Mouse (Mus musculus) lung, embryonic 15.5 days (tissue): ENCODE measurements at regions not wholly inside any gene's neighbourhood (a gene's known extent, or its start where the extent isn't known, plus 50 kb on each side); places are given as distances from the start of the nearest gene placed in this dataset.

Source experiments
- ATAC-seq: fragments of 200-750 bp; cut with Nextera tagmentation; 2 replicates; pipeline ENCODE4 v1.8.0; 2017; ENCODE audit warnings: moderate number of reproducible peaks, borderline replicate concordance; ENCODE audit not compliant: low FRiP score, low TSS enrichment; ENCODE audit errors: extremely low read depth
- H3K27ac ChIP-seq: fragments of 300-500 bp; sonication (generic); 2 replicates; pipeline ENCODE4 v1.5.1; 2015; ENCODE audit warnings: moderate library complexity, mild to moderate bottlenecking, inconsistent platforms
- H3K27me3 ChIP-seq: fragments of 300-500 bp; sonication (generic); 2 replicates; pipeline ENCODE4 v1.6.1; 2015; ENCODE audit warnings: inconsistent platforms
- H3K36me3 ChIP-seq: fragments of 300-500 bp; sonication (generic); 2 replicates; pipeline ENCODE4 v1.6.1; 2015; ENCODE audit warnings: inconsistent platforms
- H3K4me1 ChIP-seq: fragments of 300-500 bp; sonication (generic); 2 replicates; pipeline ENCODE4 v1.6.1; 2015; ENCODE audit warnings: inconsistent platforms
- H3K4me2 ChIP-seq: fragments of 300-500 bp; sonication (generic); 2 replicates; pipeline ENCODE4 v1.6.1; 2015; ENCODE audit warnings: inconsistent platforms, mild to moderate bottlenecking, moderate library complexity
- H3K4me3 ChIP-seq: fragments of 300-500 bp; sonication (generic); 2 replicates; pipeline ENCODE4 v1.5.1; 2015; ENCODE audit warnings: mild to moderate bottlenecking, inconsistent platforms
- H3K9ac ChIP-seq: fragments of 300-500 bp; sonication (generic); 2 replicates; pipeline ENCODE4 v1.6.1; 2015; ENCODE audit warnings: inconsistent platforms
- H3K9me3 ChIP-seq: fragments of 300-500 bp; sonication (generic); 2 replicates; pipeline ENCODE4 v1.6.1; 2016; ENCODE audit warnings: inconsistent platforms
- WGBS: fragments of 180-500 bp; shearing (Covaris S2); methylation state at CpG from one replicate; pipeline ENCODE4 v1.1.7; 2015; 5-methylcytosine and 5-hydroxymethylcytosine counted together

DNA sequence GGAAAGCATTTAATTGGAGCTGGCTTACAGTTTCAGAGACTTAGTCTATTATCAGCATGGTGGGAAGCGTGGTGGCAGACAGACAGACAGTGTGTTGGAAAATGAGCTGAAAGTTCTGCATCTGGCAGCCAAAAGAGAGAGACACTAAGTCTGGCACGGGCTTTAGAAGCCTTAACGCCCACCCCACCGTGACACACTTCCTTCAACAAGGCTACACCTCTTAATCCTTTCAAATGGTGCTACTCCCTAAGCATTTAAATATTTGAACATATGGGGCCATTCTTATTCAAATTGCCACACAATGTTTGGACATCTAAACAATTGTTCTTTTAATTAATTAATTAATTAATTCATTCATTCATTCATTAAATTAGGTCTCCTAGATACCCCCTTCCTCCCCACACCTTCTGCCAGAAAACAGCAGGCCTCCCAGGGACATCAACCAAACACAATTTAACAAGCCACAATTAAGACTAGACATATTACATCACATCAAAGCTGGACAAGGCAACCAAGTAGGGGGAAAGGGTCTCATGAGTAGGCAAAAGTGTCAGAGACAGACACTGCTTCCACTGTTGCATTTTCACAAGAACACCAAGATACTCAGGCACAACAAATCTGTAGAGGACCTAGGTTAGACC is 135.4 kb upstream of the Ptbp2 start:
- Histone ChIP-seq H3K4me3 (no peak overlapping the region), H3K9ac (no peak overlapping the region), H3K4me1 (no peaks in the 10 kb centered on the region), H3K9me3 (no peaks in the 10 kb centered on the region), H3K4me2 (no peak overlapping the region), H3K36me3 (no peaks in the 10 kb centered on the region), H3K27ac (no peak overlapping the region), H3K27me3 (no peaks in the 10 kb centered on the region)
- WGBS = 77% methylated on average over 4 of the region's 4 CpGs
- ATAC-seq = no peak

DNA sequence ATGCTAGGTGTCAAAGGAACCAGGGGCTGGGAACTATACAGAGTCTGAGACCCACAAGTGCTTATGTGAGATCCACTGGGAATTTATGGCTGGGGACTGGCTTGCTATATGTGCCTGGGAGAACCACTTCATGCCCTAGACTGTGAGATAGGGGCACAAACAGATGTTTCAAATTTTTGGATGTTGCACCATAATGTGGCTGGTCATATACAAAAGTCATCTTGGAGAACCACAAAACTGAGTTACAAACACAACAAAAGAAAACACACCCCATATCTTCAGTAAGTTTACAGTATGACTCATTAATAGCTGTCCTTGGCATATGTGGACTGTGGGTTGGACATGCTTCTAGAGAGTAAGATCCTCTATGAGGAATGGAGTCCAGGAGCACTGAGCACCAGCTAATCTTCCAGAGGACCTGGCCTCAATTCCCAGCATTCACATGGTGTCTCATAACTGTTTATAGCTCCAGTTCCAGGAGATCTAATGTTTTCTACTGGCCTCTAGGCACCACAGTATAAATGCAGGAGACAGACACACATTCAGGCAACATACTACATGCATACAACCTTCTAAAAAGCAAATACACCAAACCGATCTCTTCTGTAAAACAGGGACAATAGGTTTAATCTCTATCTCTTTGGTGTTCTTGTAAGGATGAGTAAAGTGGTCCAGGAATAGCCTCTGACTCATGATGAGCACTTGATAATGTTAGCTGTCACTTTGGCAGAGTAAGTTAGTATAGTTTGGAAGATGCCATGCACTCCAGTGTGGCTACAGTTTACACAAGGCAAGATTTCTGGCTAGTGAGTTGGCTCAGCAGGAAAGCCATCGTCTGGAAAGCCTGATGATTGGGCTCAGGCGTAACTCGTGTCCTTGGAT is 132.0 kb upstream of the Ptbp2 start:
- Histone ChIP-seq H3K4me2 (no peak overlapping the region), H3K27ac (no peak overlapping the region), H3K9ac (no peak overlapping the region), H3K36me3 (no peaks in the 10 kb centered on the region), H3K4me1 (no peaks in the 10 kb centered on the region), H3K27me3 (no peaks in the 10 kb centered on the region), H3K4me3 (no peak overlapping the region), H3K9me3 (no peaks in the 10 kb centered on the region)
- 73% methylated on average over 4 of the region's 4 CpGs for WGBS
- no peak for ATAC-seq

DNA sequence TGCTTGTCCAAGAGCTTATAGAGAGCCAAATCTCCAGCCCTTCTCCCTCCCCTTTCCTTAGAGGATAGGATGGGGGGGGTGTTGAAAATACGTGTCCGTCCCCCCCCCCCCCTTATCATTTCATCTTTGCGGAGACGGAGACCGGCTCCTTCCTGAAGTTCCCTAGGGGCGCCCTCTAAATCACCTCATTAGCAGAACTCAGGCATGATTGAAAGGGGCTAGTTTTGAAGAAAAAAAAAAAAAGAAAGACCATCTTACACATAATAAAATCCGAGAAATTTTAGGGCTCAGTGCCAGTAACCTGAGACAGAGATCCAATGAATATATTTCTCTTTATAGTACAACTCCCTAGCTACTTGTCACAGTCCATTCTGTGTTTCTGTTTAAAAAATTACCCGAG is 127.3 kb upstream of the Ptbp2 start:
- H3K4me2 ChIP-seq = peak overlapping the region; percentile 26; the same call in 1 of the 2 replicates
- no peak overlapping the region for H3K9ac ChIP-seq
- H3K27ac ChIP-seq = no peak overlapping the region
- H3K4me3 ChIP-seq = no peak overlapping the region
- H3K9me3 ChIP-seq = no peaks in the 10 kb centered on the region
- peak; percentile 59; the same call in 1 of the 2 replicates for ATAC-seq
- 30% methylated on average over 7 of the region's 8 CpGs for WGBS
- no peaks in the 10 kb centered on the region for H3K4me1 ChIP-seq
- no peaks in the 10 kb centered on the region for H3K27me3 ChIP-seq
- H3K36me3 ChIP-seq = no peaks in the 10 kb centered on the region

DNA sequence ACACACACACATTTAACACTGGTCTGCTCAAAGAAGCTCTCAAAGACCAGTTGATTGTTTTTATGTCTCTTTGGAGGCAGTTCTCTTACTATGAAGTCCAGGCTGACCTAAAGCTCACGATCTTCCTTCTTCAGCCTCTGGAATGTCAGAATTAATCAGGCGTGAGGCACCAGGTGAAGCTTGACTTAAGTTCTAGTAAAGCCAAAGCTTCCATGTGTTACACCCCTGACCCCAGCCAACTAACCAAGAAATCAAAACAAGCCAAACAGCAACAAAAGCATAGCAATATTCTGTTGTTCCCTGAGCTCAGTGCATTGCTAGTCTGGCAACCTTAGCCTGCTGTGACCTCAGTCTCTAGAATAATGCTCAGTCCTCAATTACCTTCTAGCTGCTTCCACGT is 120.0 kb upstream of the Ptbp2 start:
- Histone ChIP-seq H3K36me3 (no peaks in the 10 kb centered on the region), H3K9ac (no peak overlapping the region), H3K27me3 (no peaks in the 10 kb centered on the region), H3K4me1 (no peaks in the 10 kb centered on the region), H3K4me2 (no peak overlapping the region), H3K4me3 (no peak overlapping the region), H3K27ac (no peak overlapping the region), H3K9me3 (no peaks in the 10 kb centered on the region)
- no peak for ATAC-seq
- WGBS = 78% methylated on average over 3 of the region's 3 CpGs

DNA sequence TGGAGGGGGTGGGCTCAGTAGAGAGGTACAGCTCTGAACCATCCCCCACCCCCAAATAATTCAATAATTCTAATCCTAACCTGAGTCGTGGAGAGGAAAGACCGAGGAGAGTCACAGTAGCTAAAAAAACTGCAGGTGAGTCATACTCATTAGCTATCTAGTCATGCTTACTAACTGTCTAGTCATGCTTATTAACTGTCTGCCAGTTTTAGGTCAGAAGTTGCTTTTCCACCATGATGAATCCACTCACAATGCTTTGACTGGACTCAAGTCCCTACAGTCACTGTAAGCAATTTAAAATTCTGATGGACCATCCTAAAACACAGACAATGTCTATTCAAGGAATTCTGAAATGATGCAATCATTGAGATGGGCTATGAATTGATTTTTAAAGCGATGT is 110.9 kb upstream of the Ptbp2 start:
- H3K9ac ChIP-seq = no peak overlapping the region
- peaks cover 17% of the 10 kb centered on the region for H3K4me1 ChIP-seq
- H3K27ac ChIP-seq = no peak overlapping the region
- no peaks in the 10 kb centered on the region for H3K27me3 ChIP-seq
- WGBS = 81% methylated on average over 3 of the region's 3 CpGs
- no peak overlapping the region for H3K4me3 ChIP-seq
- no peak for ATAC-seq
- no peaks in the 10 kb centered on the region for H3K36me3 ChIP-seq
- H3K9me3 ChIP-seq = no peaks in the 10 kb centered on the region
- no peak overlapping the region for H3K4me2 ChIP-seq

DNA sequence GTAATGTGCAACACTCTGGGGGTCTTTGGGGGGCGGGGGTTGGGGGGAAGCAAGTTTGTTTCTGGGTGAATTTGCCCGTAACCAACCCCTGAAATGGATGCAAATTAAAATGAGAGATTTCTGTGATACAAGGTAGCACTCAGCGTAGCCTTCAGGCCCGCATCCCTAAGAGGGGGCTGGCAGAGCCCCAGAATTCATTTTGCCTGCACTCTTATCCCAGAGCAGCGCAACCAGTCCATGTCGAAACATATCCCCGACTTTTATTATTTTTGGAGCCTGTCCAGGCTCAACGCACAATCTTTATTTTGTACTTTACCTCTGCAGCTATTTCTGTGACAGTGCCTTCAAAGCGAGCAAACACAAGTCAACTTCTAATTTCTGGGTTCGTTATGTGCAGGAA is 109.8 kb upstream of the Ptbp2 start:
- H3K4me2 ChIP-seq = peak overlapping the region; percentile 40
- peaks cover 17% of the 10 kb centered on the region for H3K4me1 ChIP-seq
- no peaks in the 10 kb centered on the region for H3K27me3 ChIP-seq
- H3K4me3 ChIP-seq = no peak overlapping the region
- no peak overlapping the region for H3K9ac ChIP-seq
- H3K36me3 ChIP-seq = no peaks in the 10 kb centered on the region
- ATAC-seq = no peak
- no peak overlapping the region for H3K27ac ChIP-seq
- H3K9me3 ChIP-seq = no peaks in the 10 kb centered on the region
- WGBS = 24% methylated on average over 10 of the region's 10 CpGs

DNA sequence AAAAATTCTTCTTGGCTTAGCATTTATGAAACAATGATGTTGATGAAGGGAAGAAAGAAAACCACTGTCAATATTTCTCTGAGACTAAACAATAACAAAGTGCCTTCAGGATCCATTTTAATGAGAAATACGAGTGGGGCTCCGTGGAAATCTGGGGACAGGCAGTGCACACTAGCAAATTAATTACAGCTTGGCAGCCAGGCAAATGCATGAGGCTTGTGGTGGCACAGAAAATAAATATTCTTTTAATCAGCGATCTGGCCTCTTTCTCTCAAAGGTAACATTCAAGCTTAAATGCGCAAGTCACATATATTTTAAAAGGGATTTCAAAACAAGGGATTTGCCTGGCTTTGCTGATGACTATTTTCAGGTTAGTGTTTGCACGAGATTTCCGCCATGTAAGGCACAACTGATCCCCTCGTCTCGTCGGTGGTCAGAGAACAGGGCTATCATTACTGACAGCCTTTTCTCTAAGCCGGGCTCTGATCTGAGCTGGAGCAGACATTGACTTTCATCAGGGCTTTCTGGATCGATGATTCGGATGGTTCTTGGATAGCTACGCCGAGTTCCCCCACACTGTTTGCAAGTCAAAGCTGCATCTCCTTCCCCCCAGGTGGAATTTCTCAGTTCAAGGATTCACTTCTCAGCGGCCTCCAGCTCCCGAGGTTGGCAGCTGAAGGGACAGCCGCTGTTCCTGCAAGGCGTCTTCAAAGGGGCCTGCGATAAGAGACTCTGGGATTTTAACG is 109.1 kb upstream of the Ptbp2 start:
- Histone ChIP-seq H3K4me3 (0 out of 2 replicates have a peak overlapping the region, but pooled peaks have one; percentile 6), H3K36me3 (no peaks in the 10 kb centered on the region), H3K4me2 (peak overlapping the region; percentile 40), H3K9ac (no peak overlapping the region), H3K9me3 (no peaks in the 10 kb centered on the region), H3K27me3 (no peaks in the 10 kb centered on the region), H3K4me1 (peaks cover 17% of the 10 kb centered on the region), H3K27ac (no peak overlapping the region)
- ATAC-seq = no peak
- 13% methylated on average over 20 of the region's 20 CpGs for WGBS

DNA sequence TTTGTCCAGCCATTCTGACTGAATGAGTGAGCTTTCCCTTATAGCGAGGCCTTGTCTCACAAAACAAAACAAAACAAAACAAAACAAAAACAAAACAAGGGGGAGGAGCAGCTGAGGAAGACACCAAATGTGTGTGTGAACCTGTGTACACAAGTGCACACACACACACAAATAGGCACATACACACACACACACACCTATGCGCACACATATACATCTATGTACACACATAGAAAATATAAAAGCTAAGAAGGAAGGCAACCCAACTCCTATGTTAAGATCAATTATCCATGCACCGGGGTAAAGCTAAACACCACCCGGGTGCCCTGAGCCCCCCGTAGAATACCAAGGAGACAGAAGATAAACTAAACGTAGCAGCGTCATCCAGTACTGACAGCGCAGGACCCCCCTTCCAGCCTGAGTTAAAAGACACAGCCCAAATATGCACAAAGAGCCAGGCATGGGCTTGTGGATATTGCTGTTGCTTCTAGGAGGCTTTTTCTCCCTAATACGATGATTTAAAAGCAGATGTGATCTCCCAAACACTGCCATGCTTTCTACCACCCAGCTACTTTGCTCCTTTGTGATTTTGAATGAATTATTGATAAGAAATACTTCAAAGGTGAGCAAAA is 108.4 kb upstream of the Ptbp2 start:
- Histone ChIP-seq H3K4me3 (no peak overlapping the region), H3K9ac (no peak overlapping the region), H3K36me3 (no peaks in the 10 kb centered on the region), H3K27ac (no peak overlapping the region), H3K9me3 (no peaks in the 10 kb centered on the region), H3K27me3 (no peaks in the 10 kb centered on the region), H3K4me2 (no peak overlapping the region), H3K4me1 (peaks cover 17% of the 10 kb centered on the region)
- no peak for ATAC-seq
- 63% methylated on average over 9 of the region's 9 CpGs for WGBS

DNA sequence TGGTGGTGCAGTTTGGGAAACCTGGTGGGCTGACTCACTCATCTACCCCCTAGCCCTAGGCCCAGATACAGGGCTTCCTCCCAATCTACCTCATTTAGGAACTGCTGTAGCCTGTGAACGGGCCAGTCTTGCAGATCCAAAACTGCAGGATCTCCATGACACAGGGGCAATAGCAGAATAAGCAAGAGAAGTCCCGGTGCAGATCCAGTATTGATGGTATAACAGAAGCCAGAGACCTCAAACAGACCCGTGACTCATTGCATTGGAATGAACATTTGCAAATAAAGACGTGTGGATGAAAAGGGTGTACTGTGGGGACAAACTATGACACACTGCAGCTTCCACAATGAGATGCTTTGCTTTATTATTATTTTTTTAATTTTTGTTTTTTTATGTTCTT is 106.6 kb upstream of the Ptbp2 start:
- H3K4me3 ChIP-seq = no peak overlapping the region
- H3K36me3 ChIP-seq = no peaks in the 10 kb centered on the region
- no peak overlapping the region for H3K9ac ChIP-seq
- no peak overlapping the region for H3K4me2 ChIP-seq
- peak; percentile 31; the same call in 1 of the 2 replicates for ATAC-seq
- no peaks in the 10 kb centered on the region for H3K27me3 ChIP-seq
- H3K9me3 ChIP-seq = no peaks in the 10 kb centered on the region
- H3K27ac ChIP-seq = no peak overlapping the region
- peaks cover 17% of the 10 kb centered on the region for H3K4me1 ChIP-seq
- 25% methylated on average over 4 of the region's 4 CpGs for WGBS

DNA sequence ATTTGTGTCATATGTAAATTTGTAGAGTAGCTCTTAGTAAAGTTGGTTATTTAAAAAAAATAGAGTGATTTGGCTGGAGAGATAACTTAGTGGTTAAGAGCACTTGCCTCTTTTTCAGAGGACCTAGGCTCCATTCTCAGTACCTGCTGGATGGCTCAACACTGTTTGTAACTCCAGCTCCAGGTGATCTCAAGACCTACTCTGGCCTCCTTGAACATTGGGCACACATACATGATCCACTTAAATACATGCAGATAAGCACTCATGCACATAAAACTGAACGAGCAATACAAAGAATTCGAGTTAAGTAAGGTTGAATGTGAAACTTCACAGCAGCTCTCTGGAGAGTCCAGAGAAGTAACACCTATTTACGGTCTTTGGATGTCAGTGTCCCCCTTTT is 104.2 kb upstream of the Ptbp2 start:
- Histone ChIP-seq H3K4me3 (no peak overlapping the region), H3K4me2 (no peak overlapping the region), H3K36me3 (no peaks in the 10 kb centered on the region), H3K9me3 (no peaks in the 10 kb centered on the region), H3K4me1 (peaks cover 10% of the 10 kb centered on the region), H3K9ac (no peak overlapping the region), H3K27ac (no peak overlapping the region), H3K27me3 (no peaks in the 10 kb centered on the region)
- ATAC-seq = no peak
- 73% methylated on average over 3 of the region's 3 CpGs for WGBS

DNA sequence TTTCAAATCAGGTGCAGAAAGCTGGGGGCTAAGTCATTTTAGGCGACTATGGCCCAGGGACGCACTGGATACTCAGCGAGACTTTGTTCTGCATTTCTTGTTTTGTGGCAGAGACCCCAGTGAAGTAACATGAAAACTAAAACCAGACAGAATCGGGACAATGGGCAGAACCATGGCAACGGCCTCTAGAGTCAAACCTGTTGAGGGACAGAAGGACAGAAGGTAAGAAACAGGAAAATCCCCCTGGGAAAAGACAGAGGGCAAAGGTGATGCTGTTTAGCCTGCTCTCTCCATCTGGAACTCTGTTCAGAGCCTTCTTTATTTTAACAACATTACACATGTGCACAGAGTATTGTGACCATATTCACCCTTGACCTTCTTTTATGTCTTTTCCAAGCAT is 92.1 kb upstream of the Ptbp2 start:
- Histone ChIP-seq H3K27me3 (no peaks in the 10 kb centered on the region), H3K36me3 (no peaks in the 10 kb centered on the region), H3K9ac (no peak overlapping the region), H3K4me3 (no peak overlapping the region), H3K9me3 (no peaks in the 10 kb centered on the region), H3K4me2 (no peak overlapping the region), H3K27ac (no peak overlapping the region), H3K4me1 (no peaks in the 10 kb centered on the region)
- ATAC-seq = no peak
- 87% methylated on average over 5 of the region's 5 CpGs for WGBS
